Mouse (Mus musculus): ENCODE data around the gene Cmc1. TPM values are rescaled to one million over a fixed set of nuclear protein-coding genes. Genes with fewer than 3 reads are reported as not detected.

The Cmc1 gene
- polyA plus RNA-seq (2015; fragmentation: Nextera tagmentation; extraction: Ambion mirVana), result 41.6 and 43.9 TPM in 2 replicates

DNA sequence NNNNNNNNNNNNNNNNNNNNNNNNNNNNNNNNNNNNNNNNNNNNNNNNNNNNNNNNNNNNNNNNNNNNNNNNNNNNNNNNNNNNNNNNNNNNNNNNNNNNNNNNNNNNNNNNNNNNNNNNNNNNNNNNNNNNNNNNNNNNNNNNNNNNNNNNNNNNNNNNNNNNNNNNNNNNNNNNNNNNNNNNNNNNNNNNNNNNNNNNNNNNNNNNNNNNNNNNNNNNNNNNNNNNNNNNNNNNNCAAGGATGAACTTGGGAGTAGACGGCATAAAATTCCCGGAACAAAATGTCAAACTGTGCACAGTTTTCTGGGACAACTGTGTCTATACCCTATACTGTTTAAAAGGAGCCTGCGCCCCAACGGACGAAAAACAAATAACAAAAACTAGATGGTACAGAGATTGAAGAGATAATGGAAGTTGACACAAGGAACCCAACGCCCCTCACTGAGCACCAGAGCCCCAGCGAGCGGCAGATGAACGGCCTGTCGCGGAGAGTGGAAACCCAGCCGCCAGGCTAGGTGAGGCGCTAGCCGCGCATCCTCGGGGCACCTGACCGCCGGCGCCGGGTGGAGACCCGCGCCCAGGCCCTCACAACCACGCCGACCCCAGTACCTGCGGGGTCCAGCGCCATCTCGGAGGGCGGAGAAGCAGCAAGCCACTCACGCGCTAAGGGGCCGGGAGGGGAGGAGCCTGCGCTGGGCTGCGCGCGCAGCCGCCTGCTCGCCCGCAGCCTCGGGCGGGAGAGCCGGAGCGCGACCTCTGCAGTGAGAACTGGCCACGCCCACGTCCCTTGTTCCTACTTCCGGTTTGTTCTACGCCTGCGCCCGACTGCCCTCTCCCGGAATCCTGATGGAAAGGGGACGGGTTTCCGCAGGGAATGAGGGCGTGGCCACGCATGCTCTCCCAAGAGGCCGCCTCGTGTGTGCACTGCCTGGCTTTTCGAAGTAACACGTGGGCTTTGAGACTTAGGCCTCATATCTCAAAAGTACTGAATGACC lies at the start of gene Cmc1:
Gene Cmc1 (minus strand): TSS at position 771 of the 996 bp plus-strand sequence.

DNA sequence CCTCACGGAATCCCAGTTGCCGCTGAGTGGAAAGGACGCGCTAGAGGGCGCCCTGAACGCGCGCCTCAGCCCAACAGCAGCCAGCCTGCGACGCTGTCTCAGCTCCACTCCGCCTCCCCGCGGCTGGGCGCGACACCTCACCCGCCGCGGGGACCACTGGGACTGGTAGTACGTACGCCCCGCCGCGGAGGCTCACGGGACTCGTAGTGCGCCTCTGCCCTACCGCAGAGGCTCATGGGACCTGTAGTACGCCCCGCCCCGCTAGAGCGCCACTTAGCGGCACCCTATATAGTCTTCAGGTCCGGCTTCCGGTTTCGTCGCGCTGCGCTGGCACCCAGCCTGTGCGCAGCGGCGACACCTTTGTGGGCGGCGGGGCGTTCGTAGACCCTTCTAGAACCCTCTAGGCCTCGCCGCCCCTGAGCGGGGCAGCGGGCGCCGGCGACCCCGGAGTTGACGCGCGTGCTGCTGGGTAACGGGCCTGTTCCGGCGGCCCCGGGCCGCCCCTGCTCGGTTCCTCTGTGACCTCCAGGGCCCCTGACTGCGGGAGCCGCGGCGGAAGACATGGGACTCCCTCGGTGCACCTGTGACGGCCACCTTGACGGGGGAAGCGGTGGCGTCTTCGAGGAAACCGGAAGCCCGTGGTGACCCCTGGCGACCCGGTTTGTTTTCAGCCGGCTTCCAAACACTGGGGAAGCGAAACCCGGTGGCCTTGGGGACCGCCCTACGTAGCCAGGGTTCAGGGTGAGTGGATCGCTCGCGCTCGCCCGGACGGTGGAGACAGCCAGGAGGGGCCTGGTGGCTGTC lies 109.6 kb downstream of the Cmc1 start, which contains the start of gene Azi2:
Gene Azi2 (plus strand): TSS at position 282 of the 804 bp plus-strand sequence.

Other genes starting within 250 kb of the Cmc1 start
- 43.2 and 48.3 TPM in 2 replicates for gene Azi2, start 109.7 kb downstream of the Cmc1 start, polyA plus RNA-seq (2015; fragmentation: Nextera tagmentation; extraction: Ambion mirVana)

All from spleen, postnatal 0 days (tissue).